Mouse (Mus musculus): ENCODE results near the gene Rab37.

DNA sequence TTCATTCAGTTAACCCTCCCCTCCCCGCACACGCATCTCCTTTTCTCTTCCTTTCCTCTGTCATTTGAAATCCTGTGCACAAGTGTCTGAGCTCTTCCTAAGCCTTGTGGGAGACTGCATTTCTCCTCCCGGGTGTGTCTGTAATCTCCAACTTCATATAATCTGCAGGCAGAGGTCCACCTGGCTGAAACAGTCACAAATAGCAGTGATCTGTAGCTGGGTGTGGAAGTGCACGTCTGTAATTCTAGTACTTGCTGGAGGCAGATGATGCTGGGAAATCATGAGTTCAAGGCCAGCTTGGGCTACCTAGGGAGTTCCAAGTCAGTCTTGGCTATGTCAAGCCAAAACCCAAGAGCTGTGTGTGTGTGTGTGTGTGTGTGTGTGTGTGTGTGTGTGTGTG is 909 bp downstream of the Rab37 start:
- no peak for TF ChIP-seq CTCF (IDR thresholded peaks at IDR 0.05)
- TF ChIP-seq EP300 (IDR thresholded peaks at IDR 0.05; ENCODE audit: insufficient read depth, low read depth, low read length) = no peak
- no peak for TF ChIP-seq POLR2A (IDR thresholded peaks at IDR 0.05; ENCODE audit: insufficient read depth, low read depth, low read length)

All from heart, adult 2 months (tissue).